Mouse (Mus musculus) testis, adult 2 months (tissue): ENCODE results near the gene Mall.

Experiments used
- CTCF ChIP-seq: fragments of 200-500 bp; IDR thresholded peaks from 2 replicates; pipeline ENCODE4 v1.5.1; 2012; ENCODE audit warnings: low read depth, mild to moderate bottlenecking, inconsistent platforms, low read length, moderate library complexity; ENCODE audit not compliant: control insufficient read depth, insufficient read depth, insufficient replicate concordance
- POLR2A ChIP-seq: fragments of 200-500 bp; IDR thresholded peaks from 2 replicates; pipeline ENCODE4 v1.6.1; 2012; ENCODE audit warnings: low read depth, mild to moderate bottlenecking, inconsistent platforms, low read length, moderate library complexity; ENCODE audit not compliant: control insufficient read depth

GRCm38 (mm10) chr2:127689239-127689638, 40.5 kb downstream of the Mall start:
- no peak for TF ChIP-seq POLR2A
- no peak for TF ChIP-seq CTCF
